Mouse (Mus musculus) embryonic facial prominence, embryonic 11.5 days (tissue): ENCODE results near the gene Neurl4. TPM values are rescaled to one million over a fixed set of nuclear protein-coding genes. Genes with fewer than 3 reads are reported as not detected.
A peak's percentile ranks its signal among the peaks of the same experiment; 100 is the strongest.
"Not testable (repeated sequence)": the region's sequence is repeated elsewhere in the genome, so short reads cannot be mapped to it uniquely, and the experiment has no call there.

ENCODE experiments used
- ATAC-seq: fragments of 200-750 bp; cut with Nextera tagmentation; replicated peaks from 2 replicates; pipeline ENCODE4 v1.8.0; 2017; ENCODE audit warnings: low read depth; ENCODE audit not compliant: insufficient number of reproducible peaks, low FRiP score, low TSS enrichment
- DNase-seq: peaks from one replicate; pipeline ENCODE4 v3.0.0-alpha.2; 2015; ENCODE audit warnings: low spot score
- H3K27ac ChIP-seq: fragments of 300-500 bp; sonication (generic); replicated peaks from 2 replicates; pipeline ENCODE4 v1.5.1; 2014; ENCODE audit warnings: mild to moderate bottlenecking, low read depth, low read length, control low read depth
- H3K27me3 ChIP-seq: fragments of 300-500 bp; sonication (generic); 2 replicates; pipeline ENCODE4 v1.6.1; 2014; ENCODE audit warnings: mild to moderate bottlenecking, low read length, moderate library complexity, mixed read lengths; ENCODE audit not compliant: control insufficient read depth, insufficient read depth
- H3K36me3 ChIP-seq: fragments of 300-500 bp; sonication (generic); replicated peaks from 2 replicates; pipeline ENCODE4 v1.6.1; 2014; ENCODE audit warnings: low read depth, mild to moderate bottlenecking, low read length, moderate library complexity, mixed read lengths; ENCODE audit not compliant: control insufficient read depth, insufficient read depth
- H3K4me1 ChIP-seq: fragments of 300-500 bp; sonication (generic); 2 replicates; pipeline ENCODE4 v1.6.1; 2014; ENCODE audit warnings: low read length, mixed read lengths; ENCODE audit not compliant: control insufficient read depth, insufficient read depth
- H3K4me2 ChIP-seq: fragments of 300-500 bp; sonication (generic); 2 replicates; pipeline ENCODE4 v1.6.1; 2014; ENCODE audit warnings: low read depth, mild to moderate bottlenecking, control low read depth, low read length, moderate library complexity
- H3K4me3 ChIP-seq: fragments of 300-500 bp; sonication (generic); 2 replicates; pipeline ENCODE4 v1.5.1; 2014; ENCODE audit warnings: low read depth, low read length, control low read depth
- H3K9ac ChIP-seq: fragments of 300-500 bp; sonication (generic); replicated peaks from 2 replicates; pipeline ENCODE4 v1.6.1; 2014; ENCODE audit warnings: mild to moderate bottlenecking, control low read depth, low read length
- H3K9me3 ChIP-seq: fragments of 300-500 bp; sonication (generic); replicated peaks from 2 replicates; pipeline ENCODE4 v1.6.1; 2016; ENCODE audit warnings: mild to moderate bottlenecking, low read length, inconsistent platforms, mixed read lengths; ENCODE audit not compliant: control insufficient read depth
- WGBS: fragments of 180-500 bp; shearing (Covaris S2); extraction: QIAGEN DNeasy Blood & Tissue Kit; methylation state at CpG from one replicate; pipeline ENCODE4 v1.1.7; 2014; 5-methylcytosine and 5-hydroxymethylcytosine counted together
- polyA plus RNA-seq: library from polyadenylated mRNA; unstranded; fragments of >200 nt; fragmentation: Nextera tagmentation; extraction: Ambion mirVana; gene quantifications from 2 replicates; pipeline ENCODE4 v1.2.1, GENCODE M21; 2014

Neurl4 gene
- polyA plus RNA-seq: 11.5 and 13.8 TPM in 2 replicates

DNA sequence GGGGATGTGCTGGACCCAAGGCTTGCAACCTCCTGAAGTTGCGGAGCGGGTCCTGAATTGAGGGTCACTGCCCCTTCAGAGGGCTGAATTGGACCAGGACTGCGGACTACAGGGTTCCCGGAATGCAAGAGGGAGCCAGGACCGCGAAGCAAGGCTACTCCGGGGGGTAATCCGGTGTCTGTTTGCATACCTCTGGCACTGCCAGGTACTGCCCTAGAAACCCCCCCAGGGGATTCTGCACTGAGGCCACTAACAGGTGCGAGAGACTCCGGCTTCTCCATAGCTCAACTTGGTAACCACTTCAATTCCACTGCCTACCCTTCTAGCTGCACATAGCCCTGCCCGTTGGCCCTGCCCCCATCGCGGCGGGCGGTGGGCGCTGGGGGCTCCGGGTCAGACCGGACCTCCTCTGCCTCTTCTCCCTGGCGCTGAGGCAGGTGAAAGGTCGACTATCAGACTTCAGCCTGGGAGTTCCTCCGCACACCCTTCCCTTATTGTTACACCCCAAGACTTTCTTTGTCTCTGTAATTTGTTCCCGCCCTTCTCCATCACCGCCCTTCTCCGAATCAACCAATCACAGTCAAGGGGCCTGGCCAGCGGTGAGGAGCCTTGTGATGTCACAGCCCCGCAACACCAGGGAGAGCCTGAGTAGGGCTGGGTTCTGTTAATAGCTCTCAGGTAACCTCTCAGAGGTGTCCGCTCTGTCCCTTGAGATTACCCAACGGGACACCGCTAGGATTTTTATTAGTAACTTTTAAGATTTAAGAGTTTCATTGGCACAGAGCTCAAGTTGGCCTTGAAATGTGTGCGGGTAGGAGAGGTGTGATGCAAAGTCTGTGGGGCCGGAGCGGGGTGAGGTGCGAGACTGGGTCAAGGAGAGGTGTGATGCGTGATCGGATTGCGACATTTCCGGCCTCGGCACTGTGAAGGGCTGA is at the start of gene Neurl4, which contains the start of gene 2810408A11Rik:
Gene Neurl4, plus strand, starts transcription at position 602 of the 935 bp plus-strand sequence.
Gene 2810408A11Rik, minus strand, starts transcription at position 517 of the 935 bp plus-strand sequence.
- under 1% methylated on average over 38 of the region's 38 CpGs for WGBS
- Histone ChIP-seq H3K9me3 (no peaks in the 10 kb centered on the region), H3K4me2 (peak within 1 kb of the TSS; percentile 95), H3K27me3 (no peaks in the 10 kb centered on the region), H3K4me3 (peak within 1 kb of the TSS; percentile 92), H3K4me1 (peaks cover 4% of the 10 kb centered on the region; the same call in 1 of the 2 replicates), H3K36me3 (peaks cover 9% of the 10 kb centered on the region), H3K27ac (peak within 1 kb of the TSS; percentile 82), H3K9ac (peak within 1 kb of the TSS; percentile 98)
- DNase-seq (peak; percentile 96), ATAC-seq (peak; percentile 95)

- H3K9ac ChIP-seq: no peak overlapping the region
- WGBS: 85% methylated on average over 7 of the region's 7 CpGs
- no peak overlapping the region for H3K4me2 ChIP-seq
These were observed 46.9 kb upstream of the Neurl4 start for GRCm38 (mm10) chr11:69853994-69854393.

GRCm38 (mm10) chr11:69854680-69855079 is 46.2 kb upstream of the Neurl4 start:
- DNase-seq (no peak), ATAC-seq (no peak)
- H3K4me1 ChIP-seq: no peaks in the 10 kb centered on the region
- H3K4me2 ChIP-seq: no peak overlapping the region
- peaks cover 13% of the 10 kb centered on the region for H3K27me3 ChIP-seq
- WGBS: 81% methylated on average over 10 of the region's 10 CpGs
- no peaks in the 10 kb centered on the region for H3K9me3 ChIP-seq
- no peak overlapping the region for H3K9ac ChIP-seq
- no peak overlapping the region for H3K4me3 ChIP-seq
- H3K27ac ChIP-seq: no peak overlapping the region
- peaks cover 1% of the 10 kb centered on the region; the same call in 1 of the 2 replicates for H3K36me3 ChIP-seq

More at GRCm38 (mm10) chr11:69853994-69854393, 46.9 kb upstream of the Neurl4 start:
- no peaks in the 10 kb centered on the region for H3K4me1 ChIP-seq
- ATAC-seq: no peak
- peaks cover 2% of the 10 kb centered on the region for H3K36me3 ChIP-seq
- H3K27me3 ChIP-seq: peaks cover 11% of the 10 kb centered on the region
- no peak overlapping the region for H3K4me3 ChIP-seq
- DNase-seq: no peak
- no peaks in the 10 kb centered on the region for H3K9me3 ChIP-seq
- no peak overlapping the region for H3K27ac ChIP-seq

DNA sequence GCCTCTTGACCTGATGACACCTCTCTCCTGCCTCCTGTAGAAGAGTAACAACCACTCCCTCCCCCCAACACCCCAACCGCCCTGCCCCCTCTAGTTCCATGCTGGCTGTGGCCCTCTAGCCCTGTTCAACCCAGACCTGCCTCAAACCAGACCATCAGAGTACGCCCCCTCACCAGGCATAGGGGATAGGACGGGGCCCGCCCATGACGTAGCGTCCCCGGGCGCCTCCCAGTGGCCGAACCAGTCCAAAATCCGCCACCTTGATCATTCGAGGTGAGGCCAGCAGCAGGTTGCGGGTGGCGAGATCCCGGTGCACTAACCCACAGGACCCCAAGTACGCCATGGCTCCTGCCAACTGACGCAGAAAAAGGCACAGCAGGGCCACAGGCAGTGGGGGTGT is 45.5 kb upstream of the Neurl4 start:
- Histone ChIP-seq H3K9me3 (no peaks in the 10 kb centered on the region), H3K4me2 (no peak overlapping the region), H3K4me1 (no peaks in the 10 kb centered on the region), H3K36me3 (no peaks in the 10 kb centered on the region; the same call in 1 of the 2 replicates), H3K9ac (no peak overlapping the region), H3K27me3 (peaks cover 13% of the 10 kb centered on the region), H3K4me3 (no peak overlapping the region; the same call in 1 of the 2 replicates), H3K27ac (no peak overlapping the region)
- ATAC-seq (peak; percentile 42; the same call in 1 of the 2 replicates), DNase-seq (peak; percentile 64)
- WGBS: 18% methylated on average over 16 of the region's 16 CpGs

DNA sequence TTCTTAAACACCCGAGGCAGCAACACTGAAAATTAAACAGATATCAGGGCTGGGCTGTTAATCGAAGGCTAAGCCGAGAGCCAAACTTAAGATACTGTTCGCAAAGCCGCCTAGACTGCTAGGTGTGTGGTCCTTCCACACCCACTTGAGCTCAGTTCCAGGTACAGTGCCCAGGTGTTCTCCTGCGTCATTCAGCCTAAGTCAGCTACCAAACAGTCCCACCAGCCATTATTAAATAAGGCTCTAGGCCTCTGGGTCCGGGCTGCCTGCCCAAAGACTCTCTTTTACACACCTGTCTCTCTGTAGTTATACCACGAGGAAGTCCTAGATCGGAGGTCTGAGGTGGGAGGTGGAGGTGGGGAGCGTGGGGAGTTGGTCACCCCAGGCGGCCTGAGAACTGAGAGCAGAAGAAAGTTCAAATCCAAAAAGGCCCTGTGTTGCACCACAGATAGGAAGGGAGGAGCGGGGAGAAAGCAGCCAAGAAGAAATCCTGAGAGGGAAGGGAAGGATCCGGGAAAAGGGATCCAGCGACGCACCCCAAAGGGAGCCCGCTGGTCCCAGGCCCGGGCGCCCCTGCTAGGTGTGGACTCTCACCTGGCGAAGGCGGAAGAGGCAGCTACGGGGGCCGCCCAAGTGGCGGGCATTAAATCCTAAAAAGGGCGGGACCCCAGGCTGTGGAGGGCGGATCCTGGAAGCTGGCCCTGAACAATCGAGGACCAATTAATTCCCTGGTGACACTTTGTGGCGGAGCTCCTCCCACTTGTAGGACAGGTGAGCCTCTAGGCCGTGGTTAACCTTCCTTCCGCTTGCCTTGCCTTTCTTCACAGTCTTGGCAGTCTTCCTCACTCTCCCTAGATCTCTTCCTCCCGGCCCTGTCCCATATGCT is 42.5 kb upstream of the Neurl4 start, which contains the start of gene Tnk1:
Gene Tnk1, minus strand, starts transcription at position 618 of the 886 bp plus-strand sequence.
- H3K27ac ChIP-seq: no peak within 1 kb of the TSS
- WGBS: 19% methylated on average over 30 of the region's 30 CpGs
- no peaks in the 10 kb centered on the region for H3K9me3 ChIP-seq
- ATAC-seq (no peak), DNase-seq (peak; percentile 35)
- peak within 1 kb of the TSS; percentile 30; the same call in 1 of the 2 replicates for H3K4me2 ChIP-seq
- no peaks in the 10 kb centered on the region for H3K4me1 ChIP-seq
- peaks cover 13% of the 10 kb centered on the region for H3K27me3 ChIP-seq
- no peak within 1 kb of the TSS for H3K4me3 ChIP-seq
- H3K9ac ChIP-seq: peak within 1 kb of the TSS; percentile 28
- H3K36me3 ChIP-seq: no peaks in the 10 kb centered on the region

- H3K9me3 ChIP-seq, H3K4me1 ChIP-seq, H3K4me2 ChIP-seq, ATAC-seq, H3K36me3 ChIP-seq, H3K9ac ChIP-seq, H3K27ac ChIP-seq, H3K27me3 ChIP-seq, H3K4me3 ChIP-seq, DNase-seq: not testable (repeated sequence)
- WGBS: 81% methylated on average over 3 of the region's 3 CpGs
These were observed 37.1 kb upstream of the Neurl4 start for GRCm38 (mm10) chr11:69863729-69864128.

DNA sequence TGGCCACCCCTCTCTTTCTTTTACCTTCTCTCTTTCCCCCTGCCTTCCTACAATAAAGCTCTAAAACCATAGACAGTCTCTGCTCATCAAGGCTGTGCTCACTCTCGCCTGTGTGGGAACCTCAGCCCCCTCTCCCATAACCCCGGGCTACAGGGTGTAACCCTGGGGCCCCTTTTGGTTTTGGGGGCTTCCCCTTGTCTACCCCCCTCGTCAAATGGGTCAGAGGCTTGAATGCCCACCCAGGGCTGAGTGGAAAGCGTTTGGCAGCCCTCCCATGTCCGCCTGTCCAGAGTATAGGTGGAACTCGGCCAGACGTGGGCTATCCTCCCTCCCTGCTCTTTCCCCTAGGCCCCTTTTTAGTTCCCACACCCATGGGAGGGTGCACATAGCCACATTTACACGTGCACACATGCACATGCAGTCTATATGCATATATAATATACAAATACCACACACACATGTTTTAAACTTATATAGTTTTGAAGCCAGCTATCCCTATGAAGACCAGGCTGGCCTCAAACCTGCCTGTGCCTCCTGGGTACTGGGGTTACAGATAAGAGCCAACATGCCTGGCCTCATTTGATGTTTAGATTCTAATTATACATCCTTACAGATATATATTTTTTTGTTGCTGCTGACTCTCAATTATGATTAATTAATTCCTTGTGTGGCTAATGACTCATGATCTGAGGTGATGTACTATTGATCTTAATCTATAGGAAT is 36.6 kb upstream of the Neurl4 start:
- WGBS: 63% methylated on average over 8 of the region's 8 CpGs
- no peaks in the 10 kb centered on the region for H3K9me3 ChIP-seq
- H3K9ac ChIP-seq: no peak overlapping the region
- H3K4me3 ChIP-seq: no peak overlapping the region
- H3K27ac ChIP-seq: no peak overlapping the region
- no peak for DNase-seq
- H3K4me2 ChIP-seq: no peak overlapping the region
- no peak for ATAC-seq
- no peaks in the 10 kb centered on the region for H3K4me1 ChIP-seq
- H3K36me3 ChIP-seq: no peaks in the 10 kb centered on the region
- H3K27me3 ChIP-seq: no peaks in the 10 kb centered on the region; the same call in 1 of the 2 replicates
